Mouse (Mus musculus) adrenal gland, postnatal 4 days (tissue): ENCODE measurements around the gene Fcer1g. TPM values are rescaled to one million over a fixed set of nuclear protein-coding genes. Genes with fewer than 3 reads are reported as not detected.

ENCODE experiments used
- DNase-seq, 2 experiments: peaks; one replicate each; pipeline ENCODE4 v3.0.0; 2021 to 2022; ENCODE audit warnings: low spot score in 2 of 2, mixed read lengths in 2 of 2
- total RNA-seq, 2 experiments: library from RNA; stranded (reverse); gene quantifications; 2 replicates each; pipeline ENCODE4 v1.2.3; 2021

Fcer1g gene
- total RNA-seq, 2 experiments from 2014 or later = 22.4 to 23.2 TPM

- DNase-seq = peak; percentile 54 to 69
Observed at GRCm38 (mm10) chr1:171220871-171221270, 13.3 kb downstream of the Fcer1g start.

- DNase-seq = no peak
Observed at GRCm38 (mm10) chr1:171216241-171216955, 17.8 kb downstream of the Fcer1g start.

GRCm38 (mm10) chr1:171213801-171214496 lies 20.2 kb downstream of the Fcer1g start, which contains the start of gene Nr1i3:
Gene Nr1i3 (plus strand): TSS chr1:171213970.
- no peak for DNase-seq

GRCm38 (mm10) chr1:171212854-171213253 lies 21.3 kb downstream of the Fcer1g start:
- DNase-seq = no peak

- no peak for DNase-seq
Observed at GRCm38 (mm10) chr1:171209409-171209808, 24.8 kb downstream of the Fcer1g start.

- no peak for DNase-seq
Observed at GRCm38 (mm10) chr1:171205704-171206493, 28.3 kb downstream of the Fcer1g start.

GRCm38 (mm10) chr1:171204249-171204644 lies 29.9 kb downstream of the Fcer1g start:
- no peak for DNase-seq

DNA sequence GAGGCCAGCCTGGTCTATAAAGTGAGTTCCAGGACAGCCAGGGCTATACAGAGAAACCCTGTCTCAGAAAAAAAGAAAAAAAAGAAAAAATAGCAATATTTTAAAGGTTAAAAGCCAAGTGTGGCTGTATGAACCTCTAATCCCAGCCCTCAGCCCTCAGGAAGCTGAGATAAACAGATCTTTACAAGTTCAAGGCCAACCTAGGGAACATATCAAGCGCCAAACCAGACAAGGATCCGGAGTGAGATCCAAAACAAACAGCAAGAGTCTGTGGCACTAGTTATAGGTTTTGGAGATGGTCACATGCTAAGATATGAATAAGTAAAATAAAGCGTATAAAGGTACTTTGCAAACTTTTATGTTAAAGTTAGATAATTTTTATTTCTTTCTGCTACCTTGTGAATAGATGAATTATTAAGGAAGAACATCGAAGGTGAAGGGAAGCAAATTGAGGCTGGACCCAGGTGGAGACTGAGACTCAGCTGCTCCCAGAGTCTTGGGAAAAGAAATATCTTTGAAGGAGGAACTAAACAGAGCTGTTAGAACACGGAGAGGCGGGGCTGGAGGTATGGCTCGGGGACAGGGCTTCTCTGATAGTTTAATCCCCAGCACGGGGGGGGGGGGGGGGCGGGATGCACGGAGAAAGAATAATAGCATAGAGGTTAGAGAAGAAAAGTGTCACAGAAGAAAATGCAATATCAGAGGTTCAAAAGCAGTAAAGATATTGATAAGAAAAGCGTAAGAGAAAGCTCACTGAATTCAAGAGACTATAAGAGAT lies 30.5 kb downstream of the Fcer1g start:
- no peak for DNase-seq

- no peak for DNase-seq
Observed at GRCm38 (mm10) chr1:171200769-171201168, 33.4 kb downstream of the Fcer1g start.

DNA sequence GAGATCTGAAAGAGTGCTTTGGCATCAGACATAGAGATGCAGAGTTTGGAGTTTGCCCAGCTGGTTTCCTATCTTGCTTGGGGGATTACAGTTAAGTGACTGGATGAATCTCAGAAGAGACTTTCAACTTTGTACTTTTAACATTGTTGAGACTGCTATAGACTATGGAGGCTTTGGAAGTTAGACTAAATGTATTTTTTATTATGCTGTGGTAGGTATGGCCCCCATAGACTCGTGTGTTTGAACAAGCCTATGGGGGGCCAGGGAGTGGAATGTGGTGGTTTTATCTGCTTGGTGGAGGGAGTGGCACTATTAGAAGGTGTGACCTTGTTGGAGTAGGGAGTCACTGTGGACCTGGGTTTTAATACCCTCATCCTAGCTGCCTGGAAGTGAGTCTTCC lies 34.6 kb downstream of the Fcer1g start:
- no peak for DNase-seq

GRCm38 (mm10) chr1:171195887-171196397 lies 38.2 kb downstream of the Fcer1g start, which contains the start of gene Pcp4l1:
Gene Pcp4l1 (minus strand): TSS chr1:171196268.
- DNase-seq = no peak

DNA sequence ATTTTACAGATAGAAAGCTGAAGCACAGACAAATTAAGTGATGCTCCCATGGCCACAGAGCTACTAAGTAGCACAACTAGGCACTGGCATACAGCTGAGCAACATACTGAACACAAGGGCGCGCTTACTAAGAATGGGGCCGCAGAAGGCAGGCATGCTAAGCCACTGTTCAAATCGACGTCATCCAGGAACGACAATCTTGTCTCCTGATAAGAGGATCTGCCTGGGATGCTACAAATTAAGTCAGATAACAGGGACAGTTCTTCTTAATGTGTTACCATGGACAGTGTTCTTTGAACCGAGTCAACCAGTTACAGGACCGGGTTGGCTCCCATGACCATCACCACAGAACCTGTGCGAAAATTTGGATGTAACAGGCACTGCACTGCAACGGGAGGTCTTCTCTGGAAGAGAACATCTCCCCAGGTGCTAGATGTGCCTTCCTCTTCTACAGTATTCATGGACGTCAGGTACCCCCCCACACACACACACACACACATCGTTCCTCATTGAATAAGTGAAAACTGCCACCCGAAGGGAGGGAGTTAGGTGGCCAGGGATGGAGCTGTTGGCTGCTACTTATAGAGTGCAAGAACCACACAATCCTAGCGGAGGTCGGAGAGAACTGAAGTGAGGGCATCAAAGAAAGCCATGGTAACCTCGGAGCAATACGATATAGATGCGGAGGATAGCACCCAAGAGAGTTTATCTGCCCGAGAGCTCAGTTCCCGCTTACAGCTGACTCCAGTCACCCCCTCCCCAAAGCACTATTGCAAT lies 38.9 kb downstream of the Fcer1g start:
- DNase-seq = no peak

GRCm38 (mm10) chr1:171193911-171194830 lies 40.0 kb downstream of the Fcer1g start:
- no peak for DNase-seq

DNA sequence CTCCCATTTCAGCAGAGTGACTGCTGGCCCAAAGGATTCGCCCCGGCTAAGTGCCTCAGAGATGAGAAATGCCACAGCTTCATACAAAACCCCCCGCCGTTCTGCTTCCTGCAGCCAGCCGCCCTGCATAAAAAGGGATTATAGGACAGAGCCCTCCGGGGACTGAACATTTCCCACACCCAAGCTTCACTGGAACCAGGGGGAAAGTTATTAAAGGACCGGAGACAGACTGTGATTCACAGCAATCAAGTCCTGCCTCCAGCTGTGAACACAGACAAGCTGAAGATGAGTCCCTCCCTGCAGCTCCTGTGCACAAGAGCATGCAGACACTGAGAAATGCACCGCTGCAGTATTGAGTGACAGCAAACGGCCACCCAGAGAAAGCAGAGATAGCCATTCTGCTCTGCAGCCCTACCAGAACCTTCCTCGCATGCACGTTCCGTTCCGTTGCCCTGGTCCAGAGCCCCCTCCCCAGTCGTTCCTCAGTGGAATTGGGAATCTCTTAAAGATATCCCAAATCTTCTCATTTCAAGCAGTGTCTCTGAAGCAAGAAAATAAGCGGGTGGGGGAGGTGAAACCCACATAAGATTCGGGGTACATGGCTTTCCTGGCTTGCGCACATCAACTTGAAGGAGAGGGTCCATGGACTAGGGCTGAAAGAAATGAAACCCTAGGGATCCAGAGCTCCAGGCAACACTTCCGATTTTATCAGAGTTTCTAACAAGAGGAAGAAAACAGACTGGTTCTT lies 40.9 kb downstream of the Fcer1g start:
- no peak for DNase-seq

GRCm38 (mm10) chr1:171192283-171192682 lies 41.9 kb downstream of the Fcer1g start:
- DNase-seq = no peak

GRCm38 (mm10) chr1:171190832-171191231 lies 43.3 kb downstream of the Fcer1g start:
- DNase-seq = no peak

DNA sequence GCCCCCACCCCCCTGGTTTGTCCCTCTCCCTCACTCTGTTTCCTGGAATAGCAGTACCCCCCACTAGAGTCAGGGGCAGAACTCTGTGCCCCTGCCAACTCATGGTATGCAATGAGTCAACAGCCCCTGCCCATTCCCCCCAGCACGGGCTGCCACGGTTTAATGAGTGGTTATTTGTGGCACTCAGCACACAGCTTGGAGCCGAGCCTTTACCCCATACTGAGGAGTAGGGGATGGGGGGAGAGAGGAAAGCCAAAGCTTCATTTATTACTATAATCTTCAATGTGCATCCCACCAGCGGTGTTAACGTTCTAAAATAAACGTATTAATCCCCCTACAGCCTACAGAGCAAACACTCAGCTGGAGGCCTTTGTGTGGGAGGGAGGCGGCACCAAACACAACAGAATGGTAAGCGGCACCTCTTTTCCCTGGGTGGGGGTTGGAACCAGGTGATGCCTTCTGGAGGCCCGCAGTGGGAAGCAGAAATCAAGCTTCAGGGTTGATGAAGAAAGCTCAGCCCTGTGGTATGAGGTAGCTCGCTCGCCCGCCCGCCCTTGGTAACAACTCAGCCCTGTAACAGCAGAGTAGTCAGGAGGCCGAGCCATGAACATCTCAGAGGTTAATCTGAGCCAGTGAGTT lies 44.6 kb downstream of the Fcer1g start:
- DNase-seq = no peak

GRCm38 (mm10) chr1:171189046-171189445 lies 45.1 kb downstream of the Fcer1g start:
- no peak for DNase-seq
